Comparison of ENCODE assay signal across 12 mouse cellular contexts in genomic region chr8:79360302-79360701, GRCm38 (mm10). TPM values are rescaled to one million over a fixed set of nuclear protein-coding genes. Genes with fewer than 3 reads are reported as not detected.
DNase-seq lines count a peak whose midpoint lies in the region; ATAC-seq lines count a peak whose summit lies in the region.
"Had no signal": no experiment of that assay in that cellular context is flagged by ENCODE, and none has a peak within 500 bp of the region (broad histone marks: within the 10 kb centered on the region; RNA-seq: fewer than 3 reads in every experiment).

No protein-coding gene starts in this region.

- H3K4me2 ChIP-seq in heart, embryonic 14.5 days (ENCODE audit: low read length) = no peak overlapping the region
- H3K4me2 ChIP-seq in lung, embryonic 16.5 days (ENCODE audit: low read depth, low read length) = no peak overlapping the region
- no peak overlapping the region for H3K4me2 ChIP-seq in hindbrain, embryonic 11.5 days (replicated peaks; ENCODE audit: low read depth, low read length)
- H3K4me2 ChIP-seq: embryonic facial prominence, embryonic 12.5 days; lung, embryonic 15.5 days; neural tube, embryonic 12.5 days had no signal

- intact Hi-C loops in heart, postnatal 14 days (cut with DNase I) = loop anchor here (5.0 kb wide), 1 partner anchor 37 kb away; the partner anchor contains the start of gene Smad1

- peaks cover 17 to 28% of the 10 kb centered on the region in 2 experiments for H3K4me1 ChIP-seq in heart, embryonic 14.5 days (ENCODE audit: control insufficient read depth in 2 of 2, insufficient read depth in 2 of 2, low read length in 2 of 2)
- peaks cover 21% of the 10 kb centered on the region for H3K4me1 ChIP-seq in lung, embryonic 16.5 days (replicated peaks; ENCODE audit: control insufficient read depth, insufficient read depth, low read length)
- H3K4me1 ChIP-seq in hindbrain, embryonic 11.5 days (replicated peaks; ENCODE audit: control insufficient read depth, insufficient read depth, low read length) = peaks cover 4% of the 10 kb centered on the region

- H3K27ac ChIP-seq in heart, embryonic 14.5 days (replicated peaks in 1 of 2; ENCODE audit: control insufficient read depth in 1 of 2, insufficient read depth in 1 of 2, low read depth in 2 of 2, low read length in 2 of 2) = peak overlapping the region; percentile 47 to 50; a peak in 3 of 4 replicates
- peak overlapping the region; percentile 4; the same call in 1 of the 2 replicates for H3K27ac ChIP-seq in lung, embryonic 16.5 days (ENCODE audit: low read length)
- peak overlapping the region; percentile 17; the same call in 1 of the 2 replicates for H3K27ac ChIP-seq in hindbrain, embryonic 11.5 days (ENCODE audit: low read depth, low read length)
- H3K27ac ChIP-seq: embryonic facial prominence, embryonic 12.5 days; lung, embryonic 15.5 days; neural tube, embryonic 12.5 days had no signal

- DNase-seq in heart, postnatal 14 days = no peak
- no peak for DNase-seq in lung, postnatal 36 days
- no peak for DNase-seq in hindbrain, embryonic 11.5 days (ENCODE audit: low spot score)
- DNase-seq in skeletal muscle tissue, adult 2 months (ENCODE audit: low read depth, low spot score) = peak; percentile 21
- DNase-seq in layer of hippocampus, postnatal 25 days (ENCODE audit: extremely low spot score in 1 of 2, low spot score in 1 of 2) = no peak
- no peak for DNase-seq in spleen, adult 18-20 months
- DNase-seq: adrenal gland, postnatal 25 days had no signal

- no peak overlapping the region for H3K4me3 ChIP-seq in heart, embryonic 14.5 days (ENCODE audit: control insufficient read depth in 1 of 2, insufficient read depth in 1 of 2, low read depth in 1 of 2, low read length in 2 of 2)
- no peak overlapping the region for H3K4me3 ChIP-seq in lung, embryonic 16.5 days (ENCODE audit: low read length)
- no peak overlapping the region for H3K4me3 ChIP-seq in hindbrain, embryonic 11.5 days (ENCODE audit: low read depth, low read length)
- H3K4me3 ChIP-seq: embryonic facial prominence, embryonic 12.5 days; lung, embryonic 15.5 days; neural tube, embryonic 12.5 days had no signal

- 75% methylated on average over 9 of the region's 9 CpGs for WGBS in heart, embryonic 14.5 days
- 60% methylated on average over 9 of the region's 9 CpGs for WGBS in lung, embryonic 16.5 days
- 45% methylated on average over 9 of the region's 9 CpGs for WGBS in hindbrain, embryonic 11.5 days

- H3K36me3 ChIP-seq in heart, embryonic 14.5 days (ENCODE audit: control insufficient read depth, insufficient read depth, low read length) = peaks cover 30% of the 10 kb centered on the region
- H3K36me3 ChIP-seq in lung, embryonic 16.5 days (ENCODE audit: control insufficient read depth, insufficient read depth, low read length) = peaks cover 2% of the 10 kb centered on the region; the same call in 1 of the 2 replicates
- 0 out of 2 replicates have a peak, but pooled peaks cover under 1% of the 10 kb centered on the region for H3K36me3 ChIP-seq in hindbrain, embryonic 11.5 days (ENCODE audit: control insufficient read depth, insufficient read depth, low read length)

- no peak overlapping the region for H3K9ac ChIP-seq in heart, embryonic 14.5 days (ENCODE audit: low read length)
- no peak overlapping the region for H3K9ac ChIP-seq in lung, embryonic 16.5 days (ENCODE audit: low read length)
- no peak overlapping the region for H3K9ac ChIP-seq in hindbrain, embryonic 11.5 days (ENCODE audit: low read depth, low read length)
- H3K9ac ChIP-seq: embryonic facial prominence, embryonic 12.5 days; lung, embryonic 15.5 days; neural tube, embryonic 12.5 days had no signal

- no peak for ATAC-seq in heart, embryonic 14.5 days (ENCODE audit: insufficient number of reproducible peaks, insufficient read depth, low FRiP score, low read depth)
- no peak for ATAC-seq in lung, embryonic 16.5 days (ENCODE audit: low read depth)
- no peak for ATAC-seq in hindbrain, embryonic 11.5 days (ENCODE audit: low FRiP score)

- H3K27me3 ChIP-seq in heart, embryonic 14.5 days (ENCODE audit: control insufficient read depth, insufficient read depth, low read length) = no peaks in the 10 kb centered on the region
- no peaks in the 10 kb centered on the region for H3K27me3 ChIP-seq in lung, embryonic 16.5 days (ENCODE audit: control insufficient read depth, insufficient read depth, low read depth, low read length)
- no peaks in the 10 kb centered on the region for H3K27me3 ChIP-seq in hindbrain, embryonic 11.5 days (ENCODE audit: control insufficient read depth, insufficient read depth, low read length)
- H3K27me3 ChIP-seq: embryonic facial prominence, embryonic 12.5 days; lung, embryonic 15.5 days; neural tube, embryonic 12.5 days had no signal

- no peaks in the 10 kb centered on the region for H3K9me3 ChIP-seq in heart, embryonic 14.5 days (ENCODE audit: control insufficient read depth, low read length)
- H3K9me3 ChIP-seq in lung, embryonic 16.5 days (ENCODE audit: control insufficient read depth, low read length) = no peaks in the 10 kb centered on the region
- H3K9me3 ChIP-seq in hindbrain, embryonic 11.5 days (ENCODE audit: control insufficient read depth, low read length) = no peaks in the 10 kb centered on the region
- H3K9me3 ChIP-seq: embryonic facial prominence, embryonic 12.5 days; lung, embryonic 15.5 days; neural tube, embryonic 12.5 days had no signal

RNA-seq across cellular contexts. Expression of gene Smad1, which starts 39.0 kb away (rescaled TPM):
- 26.1 and 27.2 TPM in 2 replicates for polyA plus RNA-seq in heart, embryonic 14.5 days (2014; fragmentation: Nextera tagmentation; extraction: Ambion mirVana)
- 10 to 100 TPM; 24.3 to 24.6 TPM for total RNA-seq in heart, postnatal 14 days (2021)
- polyA plus RNA-seq in lung, embryonic 16.5 days (2015; fragmentation: Nextera tagmentation; extraction: Ambion mirVana) = 37.2 and 39.8 TPM in 2 replicates
- polyA plus RNA-seq in hindbrain, embryonic 11.5 days (2014; fragmentation: Nextera tagmentation; extraction: Ambion mirVana) = 62.6 and 73.4 TPM in 2 replicates
- total RNA-seq in layer of hippocampus, postnatal 25 days (2021) = 10 to 100 TPM; 23.9 to 24.4 TPM
